Mouse (Mus musculus): ENCODE results near the gene Dact2. TPM values are rescaled to one million over a fixed set of nuclear protein-coding genes. Genes with fewer than 3 reads are reported as not detected.

Gene Dact2
- polyA plus RNA-seq, 1 experiment = 0.39 TPM

DNA sequence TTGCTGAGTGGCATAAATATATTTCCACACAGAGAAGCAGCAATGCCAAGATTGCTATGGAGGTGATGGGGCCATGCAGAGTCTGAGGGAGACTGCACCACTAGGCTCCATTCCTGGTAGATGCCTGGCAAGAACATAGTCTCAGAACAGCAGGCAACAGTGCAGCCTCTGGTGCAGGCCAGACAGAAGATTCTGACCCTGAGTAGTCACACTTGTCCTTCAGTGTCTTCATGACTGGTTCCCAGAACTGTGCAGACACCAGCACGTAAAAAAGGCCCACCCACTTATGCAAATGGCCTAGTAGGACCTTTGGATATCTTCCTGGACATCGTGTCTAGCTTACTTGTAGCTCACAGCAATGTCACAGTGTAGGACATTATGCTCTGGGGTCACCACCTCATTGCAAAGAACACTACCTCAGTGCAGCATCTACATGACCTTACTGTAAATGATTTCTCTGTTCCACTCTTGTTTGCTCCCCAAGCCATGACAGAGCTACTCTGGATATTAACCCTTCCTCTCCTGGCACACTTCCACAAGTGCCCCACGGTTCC lies 9.9 kb upstream of the Dact2 start:
- H3K4me3 ChIP-seq (ENCODE audit: extremely low read depth, insufficient read depth, insufficient read length) = no peak overlapping the region
- no peaks in the 10 kb centered on the region for H3K4me1 ChIP-seq (ENCODE audit: control insufficient read depth, insufficient read depth, insufficient read length)
- no peak overlapping the region for H3K27ac ChIP-seq (ENCODE audit: insufficient read depth, low read length)
- no peaks in the 10 kb centered on the region for H3K27me3 ChIP-seq (ENCODE audit: control insufficient read depth, insufficient read depth, low read length)
- H3K36me3 ChIP-seq (ENCODE audit: control insufficient read depth, insufficient read depth, low read length) = no peaks in the 10 kb centered on the region
- TF ChIP-seq CTCF (IDR thresholded peaks at IDR 0.05; ENCODE audit: extremely low read depth, insufficient read depth, insufficient read length, insufficient replicate concordance) (no peak), POLR2A (IDR thresholded peaks at IDR 0.05; ENCODE audit: low read depth, low read length) (no peak)
- WGBS = 59% methylated on average over 3 of the region's 3 CpGs
- no peak for DNase-seq (ENCODE audit: low read depth in 1 of 2, low spot score in 2 of 2)

DNA sequence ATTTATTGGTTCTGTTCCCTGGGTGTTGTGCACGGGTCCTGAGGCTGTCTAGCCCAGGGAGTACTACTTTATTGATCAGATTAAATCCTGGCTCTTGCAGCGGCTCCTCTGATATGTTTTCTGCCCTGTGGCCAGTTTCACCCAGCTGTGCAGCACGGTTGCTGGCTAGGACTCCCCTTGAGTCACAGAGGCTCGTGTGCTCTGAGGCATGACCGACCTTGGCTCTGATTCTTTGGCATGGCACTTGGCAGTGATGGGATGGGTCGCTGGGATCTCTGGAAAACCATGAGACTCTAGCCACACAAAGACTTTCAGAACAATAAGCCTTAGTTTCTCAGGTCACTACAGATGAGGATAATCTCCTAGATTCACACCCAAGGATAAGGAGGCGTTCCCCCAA lies 8.7 kb upstream of the Dact2 start:
- Histone ChIP-seq H3K4me1 (ENCODE audit: control insufficient read depth, insufficient read depth, insufficient read length) (no peaks in the 10 kb centered on the region), H3K36me3 (ENCODE audit: control insufficient read depth, insufficient read depth, low read length) (no peaks in the 10 kb centered on the region), H3K27me3 (ENCODE audit: control insufficient read depth, insufficient read depth, low read length) (no peaks in the 10 kb centered on the region), H3K4me3 (ENCODE audit: extremely low read depth, insufficient read depth, insufficient read length) (no peak overlapping the region), H3K27ac (ENCODE audit: insufficient read depth, low read length) (no peak overlapping the region)
- TF ChIP-seq CTCF (IDR thresholded peaks at IDR 0.05; ENCODE audit: extremely low read depth, insufficient read depth, insufficient read length, insufficient replicate concordance) = no peak
- 78% methylated on average over 7 of the region's 7 CpGs for WGBS
- DNase-seq (ENCODE audit: low read depth in 1 of 2, low spot score in 2 of 2) = no peak

GRCm38 (mm10) chr17:14207093-14207561 lies 3.0 kb upstream of the Dact2 start:
- no peak for TF ChIP-seq CTCF (IDR thresholded peaks at IDR 0.05; ENCODE audit: extremely low read depth, insufficient read depth, insufficient read length, insufficient replicate concordance)
- no peak for TF ChIP-seq POLR2A (IDR thresholded peaks at IDR 0.05; ENCODE audit: low read depth, low read length)
- WGBS = 31% methylated on average over 5 of the region's 5 CpGs
- no peak for DNase-seq (ENCODE audit: low read depth in 1 of 2, low spot score in 2 of 2)
- H3K27ac ChIP-seq (ENCODE audit: insufficient read depth, low read length) = no peak overlapping the region
- no peaks in the 10 kb centered on the region; the same call in 1 of the 2 replicates for H3K4me1 ChIP-seq (ENCODE audit: control insufficient read depth, insufficient read depth, insufficient read length)
- no peak overlapping the region for H3K4me3 ChIP-seq (ENCODE audit: extremely low read depth, insufficient read depth, insufficient read length)
- peaks cover 2% of the 10 kb centered on the region; the same call in 1 of the 2 replicates for H3K27me3 ChIP-seq (ENCODE audit: control insufficient read depth, insufficient read depth, low read length)
- H3K36me3 ChIP-seq (ENCODE audit: control insufficient read depth, insufficient read depth, low read length) = no peaks in the 10 kb centered on the region

GRCm38 (mm10) chr17:14206062-14206461 lies 2.0 kb upstream of the Dact2 start:
- no peaks in the 10 kb centered on the region; the same call in 1 of the 2 replicates for H3K4me1 ChIP-seq (ENCODE audit: control insufficient read depth, insufficient read depth, insufficient read length)
- peaks cover 2% of the 10 kb centered on the region; the same call in 1 of the 2 replicates for H3K27me3 ChIP-seq (ENCODE audit: control insufficient read depth, insufficient read depth, low read length)
- WGBS = 30% methylated on average over 3 of the region's 3 CpGs
- TF ChIP-seq POLR2A (IDR thresholded peaks at IDR 0.05; ENCODE audit: low read depth, low read length) (no peak), CTCF (IDR thresholded peaks at IDR 0.05; ENCODE audit: extremely low read depth, insufficient read depth, insufficient read length, insufficient replicate concordance) (0 out of 2 replicates have a peak, but pooled peaks have one; percentile 34)
- no peak overlapping the region for H3K4me3 ChIP-seq (ENCODE audit: extremely low read depth, insufficient read depth, insufficient read length)
- no peak overlapping the region for H3K27ac ChIP-seq (ENCODE audit: insufficient read depth, low read length)
- DNase-seq (ENCODE audit: low read depth in 1 of 2, low spot score in 2 of 2) = peak in 1 of 2 experiments; percentile 16
- H3K36me3 ChIP-seq (ENCODE audit: control insufficient read depth, insufficient read depth, low read length) = no peaks in the 10 kb centered on the region

- no peaks in the 10 kb centered on the region; the same call in 1 of the 2 replicates for H3K4me1 ChIP-seq (ENCODE audit: control insufficient read depth, insufficient read depth, insufficient read length)
- no peak overlapping the region for H3K4me3 ChIP-seq (ENCODE audit: extremely low read depth, insufficient read depth, insufficient read length)
- peaks cover 2% of the 10 kb centered on the region; the same call in 1 of the 2 replicates for H3K27me3 ChIP-seq (ENCODE audit: control insufficient read depth, insufficient read depth, low read length)
- DNase-seq (ENCODE audit: low read depth in 1 of 2, low spot score in 2 of 2) = no peak
- no peak overlapping the region for H3K27ac ChIP-seq (ENCODE audit: insufficient read depth, low read length)
- TF ChIP-seq CTCF (IDR thresholded peaks at IDR 0.05; ENCODE audit: extremely low read depth, insufficient read depth, insufficient read length, insufficient replicate concordance) = no peak
- no peak for TF ChIP-seq POLR2A (IDR thresholded peaks at IDR 0.05; ENCODE audit: low read depth, low read length)
- 77% methylated on average over 3 of the region's 3 CpGs for WGBS
- H3K36me3 ChIP-seq (ENCODE audit: control insufficient read depth, insufficient read depth, low read length) = no peaks in the 10 kb centered on the region
Measured at GRCm38 (mm10) chr17:14205236-14205635, 1.1 kb upstream of the Dact2 start.

GRCm38 (mm10) chr17:14203121-14203941 lies 773 bp downstream of the Dact2 start:
- H3K4me3 ChIP-seq (ENCODE audit: extremely low read depth, insufficient read depth, insufficient read length) = no peak overlapping the region; the same call in 1 of the 2 replicates
- no peak for TF ChIP-seq CTCF (IDR thresholded peaks at IDR 0.05; ENCODE audit: extremely low read depth, insufficient read depth, insufficient read length, insufficient replicate concordance)
- TF ChIP-seq POLR2A (IDR thresholded peaks at IDR 0.05; ENCODE audit: low read depth, low read length) = no peak
- H3K4me1 ChIP-seq (ENCODE audit: control insufficient read depth, insufficient read depth, insufficient read length) = no peaks in the 10 kb centered on the region; the same call in 1 of the 2 replicates
- no peaks in the 10 kb centered on the region for H3K36me3 ChIP-seq (ENCODE audit: control insufficient read depth, insufficient read depth, low read length)
- DNase-seq (ENCODE audit: low read depth in 1 of 2, low spot score in 2 of 2) = no peak
- no peak overlapping the region for H3K27ac ChIP-seq (ENCODE audit: insufficient read depth, low read length)
- peaks cover 2% of the 10 kb centered on the region; the same call in 1 of the 2 replicates for H3K27me3 ChIP-seq (ENCODE audit: control insufficient read depth, insufficient read depth, low read length)
- WGBS = 3% methylated on average over 97 of the region's 97 CpGs

Data from spleen, adult 2 months (tissue).